Mouse (Mus musculus): ENCODE data around the gene 4930442H23Rik. TPM values are rescaled to one million over a fixed set of nuclear protein-coding genes. Genes with fewer than 3 reads are reported as not detected.
A peak's percentile ranks its signal among the peaks of the same experiment; 100 is the strongest.

Gene 4930442H23Rik
- polyA plus RNA-seq, 1 experiment from 2014 or later, result not detected

- Histone ChIP-seq H3K36me3 (ENCODE audit: control insufficient read depth, insufficient read depth, low read length) (peaks cover 16% of the 10 kb centered on the region; the same call in 1 of the 2 replicates), H3K4me3 (ENCODE audit: low read length) (peak overlapping the region; percentile 61), H3K27ac (ENCODE audit: low read depth, low read length) (peak overlapping the region; percentile 86; the same call in 1 of the 2 replicates), H3K9ac (ENCODE audit: low read depth, low read length) (peak overlapping the region; percentile 84), H3K4me1 (ENCODE audit: control insufficient read depth, insufficient read depth, low read length) (peaks cover 12% of the 10 kb centered on the region), H3K4me2 (replicated peaks; ENCODE audit: low read depth, low read length) (peak overlapping the region; percentile 91), H3K9me3 (ENCODE audit: control insufficient read depth, low read length) (no peaks in the 10 kb centered on the region), H3K27me3 (ENCODE audit: control insufficient read depth, insufficient read depth, low read length) (peaks cover 33% of the 10 kb centered on the region)
- ATAC-seq (ENCODE audit: low FRiP score, low TSS enrichment), result peak; percentile 18
- WGBS, result 4% methylated on average over 19 of the region's 19 CpGs
Measured at GRCm38 (mm10) chr10:81192968-81193501, 9.4 kb upstream of the 4930442H23Rik start.

GRCm38 (mm10) chr10:81192270-81192967 is 8.8 kb upstream of the 4930442H23Rik start:
- peak overlapping the region; percentile 86; the same call in 1 of the 2 replicates for H3K27ac ChIP-seq (ENCODE audit: low read depth, low read length)
- peak overlapping the region; percentile 84 for H3K9ac ChIP-seq (ENCODE audit: low read depth, low read length)
- peak overlapping the region; percentile 61 for H3K4me3 ChIP-seq (ENCODE audit: low read length)
- peaks cover 16% of the 10 kb centered on the region; the same call in 1 of the 2 replicates for H3K36me3 ChIP-seq (ENCODE audit: control insufficient read depth, insufficient read depth, low read length)
- WGBS, result under 1% methylated on average over 89 of the region's 93 CpGs
- peaks cover 33% of the 10 kb centered on the region for H3K27me3 ChIP-seq (ENCODE audit: control insufficient read depth, insufficient read depth, low read length)
- peaks cover 12% of the 10 kb centered on the region for H3K4me1 ChIP-seq (ENCODE audit: control insufficient read depth, insufficient read depth, low read length)
- H3K9me3 ChIP-seq (ENCODE audit: control insufficient read depth, low read length), result no peaks in the 10 kb centered on the region
- ATAC-seq (ENCODE audit: low FRiP score, low TSS enrichment), result peak; percentile 81
- peak overlapping the region; percentile 91 for H3K4me2 ChIP-seq (replicated peaks; ENCODE audit: low read depth, low read length)

GRCm38 (mm10) chr10:81191342-81191982 is 7.8 kb upstream of the 4930442H23Rik start:
- WGBS, result 84% methylated on average over 18 of the region's 18 CpGs
- H3K4me2 ChIP-seq (replicated peaks; ENCODE audit: low read depth, low read length), result peak overlapping the region; percentile 91; the same call in 1 of the 2 replicates
- no peak overlapping the region for H3K9ac ChIP-seq (ENCODE audit: low read depth, low read length)
- ATAC-seq (ENCODE audit: low FRiP score, low TSS enrichment), result no peak
- no peaks in the 10 kb centered on the region for H3K9me3 ChIP-seq (ENCODE audit: control insufficient read depth, low read length)
- peaks cover 12% of the 10 kb centered on the region for H3K4me1 ChIP-seq (ENCODE audit: control insufficient read depth, insufficient read depth, low read length)
- no peak overlapping the region for H3K4me3 ChIP-seq (ENCODE audit: low read length)
- H3K27me3 ChIP-seq (ENCODE audit: control insufficient read depth, insufficient read depth, low read length), result peaks cover 29% of the 10 kb centered on the region
- peaks cover 23% of the 10 kb centered on the region; the same call in 1 of the 2 replicates for H3K36me3 ChIP-seq (ENCODE audit: control insufficient read depth, insufficient read depth, low read length)
- H3K27ac ChIP-seq (ENCODE audit: low read depth, low read length), result no peak overlapping the region; the same call in 1 of the 2 replicates

GRCm38 (mm10) chr10:81190912-81191321 is 7.3 kb upstream of the 4930442H23Rik start:
- Histone ChIP-seq H3K36me3 (ENCODE audit: control insufficient read depth, insufficient read depth, low read length) (peaks cover 23% of the 10 kb centered on the region; the same call in 1 of the 2 replicates), H3K27me3 (ENCODE audit: control insufficient read depth, insufficient read depth, low read length) (peaks cover 27% of the 10 kb centered on the region), H3K4me2 (replicated peaks; ENCODE audit: low read depth, low read length) (no peak overlapping the region), H3K4me1 (ENCODE audit: control insufficient read depth, insufficient read depth, low read length) (peaks cover 12% of the 10 kb centered on the region), H3K4me3 (ENCODE audit: low read length) (no peak overlapping the region), H3K9me3 (ENCODE audit: control insufficient read depth, low read length) (no peaks in the 10 kb centered on the region), H3K9ac (ENCODE audit: low read depth, low read length) (no peak overlapping the region), H3K27ac (ENCODE audit: low read depth, low read length) (no peak overlapping the region)
- ATAC-seq (ENCODE audit: low FRiP score, low TSS enrichment), result 0 out of 2 replicates have a peak, but pooled peaks have one; percentile 7
- WGBS, result 72% methylated on average over 6 of the region's 6 CpGs

- no peak overlapping the region for H3K4me2 ChIP-seq (replicated peaks; ENCODE audit: low read depth, low read length)
- H3K4me1 ChIP-seq (ENCODE audit: control insufficient read depth, insufficient read depth, low read length), result peaks cover 12% of the 10 kb centered on the region
- H3K27ac ChIP-seq (ENCODE audit: low read depth, low read length), result no peak overlapping the region
- WGBS, result 75% methylated on average over 31 of the region's 31 CpGs
- no peak for ATAC-seq (ENCODE audit: low FRiP score, low TSS enrichment)
- H3K27me3 ChIP-seq (ENCODE audit: control insufficient read depth, insufficient read depth, low read length), result peaks cover 22% of the 10 kb centered on the region
- H3K4me3 ChIP-seq (ENCODE audit: low read length), result no peak overlapping the region
- no peak overlapping the region for H3K9ac ChIP-seq (ENCODE audit: low read depth, low read length)
- H3K9me3 ChIP-seq (ENCODE audit: control insufficient read depth, low read length), result no peaks in the 10 kb centered on the region
- H3K36me3 ChIP-seq (ENCODE audit: control insufficient read depth, insufficient read depth, low read length), result peaks cover 27% of the 10 kb centered on the region; the same call in 1 of the 2 replicates
Measured at GRCm38 (mm10) chr10:81190236-81190911, 6.7 kb upstream of the 4930442H23Rik start.

DNA sequence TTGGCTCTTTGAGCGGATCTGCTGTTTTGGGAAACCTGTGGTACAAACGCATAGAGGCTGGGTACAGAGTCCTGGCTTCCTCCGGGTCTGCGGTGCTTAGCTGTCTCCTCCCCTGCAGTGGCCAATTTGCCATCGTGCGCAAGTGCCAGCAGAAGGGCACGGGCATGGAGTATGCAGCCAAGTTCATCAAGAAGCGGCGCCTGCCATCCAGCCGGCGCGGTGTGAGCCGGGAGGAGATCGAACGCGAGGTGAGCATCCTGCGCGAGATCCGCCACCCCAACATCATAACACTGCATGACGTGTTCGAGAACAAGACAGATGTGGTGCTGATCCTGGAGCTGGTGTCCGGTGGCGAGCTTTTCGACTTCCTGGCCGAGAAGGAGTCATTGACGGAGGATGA is 6.2 kb upstream of the 4930442H23Rik start:
- Histone ChIP-seq H3K27me3 (ENCODE audit: control insufficient read depth, insufficient read depth, low read length) (peaks cover 16% of the 10 kb centered on the region; the same call in 1 of the 2 replicates), H3K4me3 (ENCODE audit: low read length) (no peak overlapping the region), H3K4me2 (replicated peaks; ENCODE audit: low read depth, low read length) (no peak overlapping the region), H3K36me3 (ENCODE audit: control insufficient read depth, insufficient read depth, low read length) (peaks cover 32% of the 10 kb centered on the region; the same call in 1 of the 2 replicates), H3K9ac (ENCODE audit: low read depth, low read length) (no peak overlapping the region), H3K27ac (ENCODE audit: low read depth, low read length) (no peak overlapping the region), H3K4me1 (ENCODE audit: control insufficient read depth, insufficient read depth, low read length) (peaks cover 15% of the 10 kb centered on the region), H3K9me3 (ENCODE audit: control insufficient read depth, low read length) (no peaks in the 10 kb centered on the region)
- no peak for ATAC-seq (ENCODE audit: low FRiP score, low TSS enrichment)
- 84% methylated on average over 26 of the region's 26 CpGs for WGBS

GRCm38 (mm10) chr10:81187161-81187560 is 3.5 kb upstream of the 4930442H23Rik start:
- WGBS, result 93% methylated on average over 9 of the region's 9 CpGs
- Histone ChIP-seq H3K4me2 (replicated peaks; ENCODE audit: low read depth, low read length) (no peak overlapping the region), H3K9me3 (ENCODE audit: control insufficient read depth, low read length) (no peaks in the 10 kb centered on the region), H3K36me3 (ENCODE audit: control insufficient read depth, insufficient read depth, low read length) (peaks cover 38% of the 10 kb centered on the region), H3K27me3 (ENCODE audit: control insufficient read depth, insufficient read depth, low read length) (no peaks in the 10 kb centered on the region), H3K27ac (ENCODE audit: low read depth, low read length) (no peak overlapping the region), H3K9ac (ENCODE audit: low read depth, low read length) (no peak overlapping the region), H3K4me1 (ENCODE audit: control insufficient read depth, insufficient read depth, low read length) (peaks cover 14% of the 10 kb centered on the region), H3K4me3 (ENCODE audit: low read length) (no peak overlapping the region)
- ATAC-seq (ENCODE audit: low FRiP score, low TSS enrichment), result no peak

DNA sequence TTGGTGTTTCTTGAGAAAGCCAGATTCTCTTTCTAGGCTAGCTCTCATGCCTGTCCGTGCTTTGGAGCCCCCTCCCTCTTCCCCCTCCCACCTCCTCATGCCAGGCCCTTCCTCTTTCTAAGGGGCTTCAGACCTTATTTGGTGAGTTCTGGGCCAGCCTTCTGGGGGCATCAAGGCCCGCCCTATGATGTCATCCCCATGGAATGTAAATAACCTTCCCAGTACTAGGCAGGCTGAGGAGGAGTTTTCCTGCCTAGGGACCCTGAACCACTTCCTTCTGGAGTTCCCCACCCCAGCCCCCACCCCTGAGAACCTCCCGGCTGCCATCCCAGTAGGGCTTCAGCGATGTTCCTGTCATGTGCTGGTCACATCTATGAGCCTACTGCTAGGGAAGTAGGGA is 1.1 kb upstream of the 4930442H23Rik start:
- Histone ChIP-seq H3K9me3 (ENCODE audit: control insufficient read depth, low read length) (no peaks in the 10 kb centered on the region), H3K4me1 (ENCODE audit: control insufficient read depth, insufficient read depth, low read length) (peaks cover 11% of the 10 kb centered on the region; the same call in 1 of the 2 replicates), H3K36me3 (ENCODE audit: control insufficient read depth, insufficient read depth, low read length) (peaks cover 51% of the 10 kb centered on the region), H3K27me3 (ENCODE audit: control insufficient read depth, insufficient read depth, low read length) (no peaks in the 10 kb centered on the region), H3K4me2 (replicated peaks; ENCODE audit: low read depth, low read length) (no peak overlapping the region), H3K27ac (ENCODE audit: low read depth, low read length) (peak overlapping the region; percentile 10; the same call in 1 of the 2 replicates), H3K9ac (ENCODE audit: low read depth, low read length) (no peak overlapping the region), H3K4me3 (ENCODE audit: low read length) (no peak overlapping the region)
- WGBS, result 46% methylated on average over 4 of the region's 4 CpGs
- no peak for ATAC-seq (ENCODE audit: low FRiP score, low TSS enrichment)

Data from kidney, embryonic 14.5 days (tissue).